Comparison of ENCODE assay signal across 16 mouse cellular contexts in genomic region chr19:46715016-46715415, GRCm38 (mm10). TPM values are rescaled to one million over a fixed set of nuclear protein-coding genes. Genes with fewer than 3 reads are reported as not detected.
"Had no signal": no experiment of that assay in that cellular context is flagged by ENCODE, and none has a peak within 500 bp of the region (broad histone marks: within the 10 kb centered on the region; RNA-seq: fewer than 3 reads in every experiment).

No protein-coding gene starts in this region.

- ATAC-seq: midbrain, embryonic 16.5 days had no signal

- DNase-seq: lung, adult 18-20 months; lung, embryonic 14.5 days; lung, postnatal 10 days; lung, postnatal 4 days; midbrain, embryonic 14.5 days; retina, postnatal 1 day; right cerebral cortex, adult 18-20 months; right cerebral cortex, postnatal 25 days; right cerebral cortex, postnatal 4 days; spleen, adult 18-20 months; thymus, adult 18-20 months; thymus, postnatal 14 days; thymus, postnatal 36 days had no signal

RNA-seq across cellular contexts. Expression of gene Cyp17a1, which starts 42.0 kb away (rescaled TPM):
- total RNA-seq: megakaryocyte, adult 5-6 weeks; megakaryocyte-erythroid progenitor cell, adult 5-6 weeks had no signal
